Mouse (Mus musculus): Measurements from ENCODE around the gene Kcnip3. TPM values are rescaled to one million over a fixed set of nuclear protein-coding genes. Genes with fewer than 3 reads are reported as not detected.

Gene Kcnip3
- polyA plus RNA-seq, 1 experiment from 2014 or later: 4.6 TPM

GRCm38 (mm10) chr2:127471281-127471680 is 50.6 kb downstream of the Kcnip3 start:
- no peak for DNase-seq (ENCODE audit: low spot score)
- Histone ChIP-seq H3K4me1 (replicated peaks; ENCODE audit: control insufficient read depth, insufficient read depth, low read length) (no peaks in the 10 kb centered on the region), H3K27ac (ENCODE audit: low read depth, low read length) (no peak overlapping the region), H3K36me3 (ENCODE audit: control insufficient read depth, insufficient read depth, low read length) (no peaks in the 10 kb centered on the region), H3K4me2 (ENCODE audit: low read depth, low read length, severe bottlenecking) (no peak overlapping the region), H3K27me3 (ENCODE audit: control insufficient read depth, insufficient read depth, low read length) (no peaks in the 10 kb centered on the region), H3K9me3 (ENCODE audit: control insufficient read depth, low read length) (no peaks in the 10 kb centered on the region), H3K9ac (ENCODE audit: low read length) (no peak overlapping the region), H3K4me3 (ENCODE audit: low read depth, low read length) (no peak overlapping the region)
- 90% methylated on average over 8 of the region's 8 CpGs for WGBS
- ATAC-seq (replicated peaks; ENCODE audit: low FRiP score): no peak

GRCm38 (mm10) chr2:127470661-127471060 is 51.2 kb downstream of the Kcnip3 start:
- no peak overlapping the region for H3K4me2 ChIP-seq (ENCODE audit: low read depth, low read length, severe bottlenecking)
- ATAC-seq (replicated peaks; ENCODE audit: low FRiP score) (no peak), DNase-seq (ENCODE audit: low spot score) (no peak)
- H3K36me3 ChIP-seq (ENCODE audit: control insufficient read depth, insufficient read depth, low read length): no peaks in the 10 kb centered on the region
- H3K4me3 ChIP-seq (ENCODE audit: low read depth, low read length): no peak overlapping the region
- no peaks in the 10 kb centered on the region for H3K4me1 ChIP-seq (replicated peaks; ENCODE audit: control insufficient read depth, insufficient read depth, low read length)
- H3K9ac ChIP-seq (ENCODE audit: low read length): no peak overlapping the region
- no peaks in the 10 kb centered on the region for H3K27me3 ChIP-seq (ENCODE audit: control insufficient read depth, insufficient read depth, low read length)
- no peaks in the 10 kb centered on the region for H3K9me3 ChIP-seq (ENCODE audit: control insufficient read depth, low read length)
- 93% methylated on average over 10 of the region's 10 CpGs for WGBS
- no peak overlapping the region for H3K27ac ChIP-seq (ENCODE audit: low read depth, low read length)

- ATAC-seq (replicated peaks; ENCODE audit: low FRiP score): no peak
- Histone ChIP-seq H3K27ac (ENCODE audit: low read depth, low read length) (no peak overlapping the region), H3K36me3 (ENCODE audit: control insufficient read depth, insufficient read depth, low read length) (no peaks in the 10 kb centered on the region), H3K9me3 (ENCODE audit: control insufficient read depth, low read length) (no peaks in the 10 kb centered on the region), H3K4me2 (ENCODE audit: low read depth, low read length, severe bottlenecking) (no peak overlapping the region), H3K27me3 (ENCODE audit: control insufficient read depth, insufficient read depth, low read length) (no peaks in the 10 kb centered on the region), H3K4me3 (ENCODE audit: low read depth, low read length) (no peak overlapping the region), H3K9ac (ENCODE audit: low read length) (no peak overlapping the region), H3K4me1 (replicated peaks; ENCODE audit: control insufficient read depth, insufficient read depth, low read length) (no peaks in the 10 kb centered on the region)
- WGBS: 89% methylated on average over 5 of the region's 5 CpGs
- DNase-seq (ENCODE audit: low spot score): no peak
These were observed 51.7 kb downstream of the Kcnip3 start for GRCm38 (mm10) chr2:127470183-127470582.

- Histone ChIP-seq H3K4me2 (ENCODE audit: low read depth, low read length, severe bottlenecking) (no peak overlapping the region), H3K27me3 (ENCODE audit: control insufficient read depth, insufficient read depth, low read length) (no peaks in the 10 kb centered on the region), H3K9ac (ENCODE audit: low read length) (no peak overlapping the region), H3K9me3 (ENCODE audit: control insufficient read depth, low read length) (no peaks in the 10 kb centered on the region), H3K4me3 (ENCODE audit: low read depth, low read length) (no peak overlapping the region), H3K36me3 (ENCODE audit: control insufficient read depth, insufficient read depth, low read length) (no peaks in the 10 kb centered on the region), H3K4me1 (replicated peaks; ENCODE audit: control insufficient read depth, insufficient read depth, low read length) (no peaks in the 10 kb centered on the region), H3K27ac (ENCODE audit: low read depth, low read length) (no peak overlapping the region)
- ATAC-seq (replicated peaks; ENCODE audit: low FRiP score) (peak; percentile 71), DNase-seq (ENCODE audit: low spot score) (peak; percentile 77)
- WGBS: 20% methylated on average over 8 of the region's 8 CpGs
These were observed 59.6 kb downstream of the Kcnip3 start for GRCm38 (mm10) chr2:127462314-127462713.

GRCm38 (mm10) chr2:127461351-127461750 is 60.5 kb downstream of the Kcnip3 start:
- no peak overlapping the region for H3K4me3 ChIP-seq (ENCODE audit: low read depth, low read length)
- no peaks in the 10 kb centered on the region for H3K27me3 ChIP-seq (ENCODE audit: control insufficient read depth, insufficient read depth, low read length)
- no peaks in the 10 kb centered on the region for H3K36me3 ChIP-seq (ENCODE audit: control insufficient read depth, insufficient read depth, low read length)
- no peak overlapping the region for H3K9ac ChIP-seq (ENCODE audit: low read length)
- no peak overlapping the region for H3K27ac ChIP-seq (ENCODE audit: low read depth, low read length)
- 54% methylated on average over 9 of the region's 9 CpGs for WGBS
- DNase-seq (ENCODE audit: low spot score) (no peak), ATAC-seq (replicated peaks; ENCODE audit: low FRiP score) (no peak)
- H3K4me2 ChIP-seq (ENCODE audit: low read depth, low read length, severe bottlenecking): no peak overlapping the region
- H3K4me1 ChIP-seq (replicated peaks; ENCODE audit: control insufficient read depth, insufficient read depth, low read length): no peaks in the 10 kb centered on the region
- no peaks in the 10 kb centered on the region for H3K9me3 ChIP-seq (ENCODE audit: control insufficient read depth, low read length)

GRCm38 (mm10) chr2:127459341-127459740 is 62.6 kb downstream of the Kcnip3 start:
- no peak overlapping the region for H3K27ac ChIP-seq (ENCODE audit: low read depth, low read length)
- H3K4me3 ChIP-seq (ENCODE audit: low read depth, low read length): no peak overlapping the region
- H3K27me3 ChIP-seq (ENCODE audit: control insufficient read depth, insufficient read depth, low read length): 0 out of 2 replicates have a peak, but pooled peaks cover under 1% of the 10 kb centered on the region
- H3K36me3 ChIP-seq (ENCODE audit: control insufficient read depth, insufficient read depth, low read length): no peaks in the 10 kb centered on the region
- WGBS: 85% methylated on average over 2 of the region's 2 CpGs
- H3K4me2 ChIP-seq (ENCODE audit: low read depth, low read length, severe bottlenecking): no peak overlapping the region
- H3K9ac ChIP-seq (ENCODE audit: low read length): no peak overlapping the region
- no peaks in the 10 kb centered on the region for H3K4me1 ChIP-seq (replicated peaks; ENCODE audit: control insufficient read depth, insufficient read depth, low read length)
- ATAC-seq (replicated peaks; ENCODE audit: low FRiP score): no peak
- DNase-seq (ENCODE audit: low spot score): no peak
- no peaks in the 10 kb centered on the region for H3K9me3 ChIP-seq (ENCODE audit: control insufficient read depth, low read length)

GRCm38 (mm10) chr2:127453764-127454163 is 68.1 kb downstream of the Kcnip3 start:
- H3K27me3 ChIP-seq (ENCODE audit: control insufficient read depth, insufficient read depth, low read length): 0 out of 2 replicates have a peak, but pooled peaks cover 2% of the 10 kb centered on the region
- H3K9me3 ChIP-seq (ENCODE audit: control insufficient read depth, low read length): no peaks in the 10 kb centered on the region

GRCm38 (mm10) chr2:127453141-127453540 is 68.8 kb downstream of the Kcnip3 start:
- H3K9me3 ChIP-seq (ENCODE audit: control insufficient read depth, low read length): no peaks in the 10 kb centered on the region
- DNase-seq (ENCODE audit: low spot score) (no peak), ATAC-seq (replicated peaks; ENCODE audit: low FRiP score) (no peak)
- H3K27me3 ChIP-seq (ENCODE audit: control insufficient read depth, insufficient read depth, low read length): 0 out of 2 replicates have a peak, but pooled peaks cover 2% of the 10 kb centered on the region
- 80% methylated on average over 9 of the region's 9 CpGs for WGBS
- H3K27ac ChIP-seq (ENCODE audit: low read depth, low read length): no peak overlapping the region
- no peaks in the 10 kb centered on the region for H3K36me3 ChIP-seq (ENCODE audit: control insufficient read depth, insufficient read depth, low read length)
- H3K4me3 ChIP-seq (ENCODE audit: low read depth, low read length): no peak overlapping the region
- no peak overlapping the region for H3K4me2 ChIP-seq (ENCODE audit: low read depth, low read length, severe bottlenecking)
- no peaks in the 10 kb centered on the region for H3K4me1 ChIP-seq (replicated peaks; ENCODE audit: control insufficient read depth, insufficient read depth, low read length)
- no peak overlapping the region for H3K9ac ChIP-seq (ENCODE audit: low read length)

More at GRCm38 (mm10) chr2:127453764-127454163, 68.1 kb downstream of the Kcnip3 start:
- Histone ChIP-seq H3K9ac (ENCODE audit: low read length) (no peak overlapping the region), H3K4me3 (ENCODE audit: low read depth, low read length) (no peak overlapping the region), H3K4me1 (replicated peaks; ENCODE audit: control insufficient read depth, insufficient read depth, low read length) (no peaks in the 10 kb centered on the region), H3K4me2 (ENCODE audit: low read depth, low read length, severe bottlenecking) (no peak overlapping the region), H3K36me3 (ENCODE audit: control insufficient read depth, insufficient read depth, low read length) (no peaks in the 10 kb centered on the region), H3K27ac (ENCODE audit: low read depth, low read length) (no peak overlapping the region)
- WGBS: 3% methylated on average over 5 of the region's 5 CpGs
- DNase-seq (ENCODE audit: low spot score): peak; percentile 83
- ATAC-seq (replicated peaks; ENCODE audit: low FRiP score): no peak

- WGBS: 57% methylated on average over 6 of the region's 6 CpGs
- H3K27ac ChIP-seq (ENCODE audit: low read depth, low read length): no peak overlapping the region
- no peak for DNase-seq (ENCODE audit: low spot score)
- no peak for ATAC-seq (replicated peaks; ENCODE audit: low FRiP score)
- H3K4me1 ChIP-seq (replicated peaks; ENCODE audit: control insufficient read depth, insufficient read depth, low read length): no peaks in the 10 kb centered on the region
- H3K27me3 ChIP-seq (ENCODE audit: control insufficient read depth, insufficient read depth, low read length): 0 out of 2 replicates have a peak, but pooled peaks cover 2% of the 10 kb centered on the region
- no peaks in the 10 kb centered on the region for H3K9me3 ChIP-seq (ENCODE audit: control insufficient read depth, low read length)
- no peak overlapping the region for H3K4me2 ChIP-seq (ENCODE audit: low read depth, low read length, severe bottlenecking)
- H3K4me3 ChIP-seq (ENCODE audit: low read depth, low read length): no peak overlapping the region
- H3K9ac ChIP-seq (ENCODE audit: low read length): no peak overlapping the region
- no peaks in the 10 kb centered on the region for H3K36me3 ChIP-seq (ENCODE audit: control insufficient read depth, insufficient read depth, low read length)
These were observed 70.1 kb downstream of the Kcnip3 start for GRCm38 (mm10) chr2:127451748-127452147.
